Mouse (Mus musculus): ENCODE data around the gene Rpl35a.

GRCm38 (mm10) chr16:33023750-33024149 lies 32.5 kb upstream of the Rpl35a start:
- peak; percentile 80; the same call in 1 of the 2 replicates for TF ChIP-seq CTCF (IDR thresholded peaks at IDR 0.05; ENCODE audit: insufficient read depth, low read depth, low read length)
- no peak for TF ChIP-seq POLR2A (IDR thresholded peaks at IDR 0.05; ENCODE audit: insufficient read depth, low read depth, low read length)
